Mouse (Mus musculus): ENCODE measurements around the gene Uimc1.

GRCm38 (mm10) chr13:55006415-55006742, 93.7 kb downstream of the Uimc1 start:
- TF ChIP-seq CTCF (IDR thresholded peaks at IDR 0.05; ENCODE audit: low read depth, low read length): no peak
- TF ChIP-seq EP300 (IDR thresholded peaks at IDR 0.05; ENCODE audit: insufficient read depth, low read depth, low read length): no peak
